Mouse (Mus musculus) fibroblast of lung, adult 2 months (primary cell): ENCODE measurements around the gene Ndc1.

Source experiments
- DNase-seq: peaks from one replicate; pipeline ENCODE4 v3.0.0-alpha.2; 2011; ENCODE audit warnings: low read depth

Gene Ndc1

GRCm38 (mm10) chr4:107442891-107443483 is 75.4 kb downstream of the Ndc1 start:
- no peak for DNase-seq

GRCm38 (mm10) chr4:107443621-107444020 is 76.0 kb downstream of the Ndc1 start:
- no peak for DNase-seq

GRCm38 (mm10) chr4:107448481-107448880 is 80.9 kb downstream of the Ndc1 start:
- DNase-seq, result no peak

GRCm38 (mm10) chr4:107449519-107449918 is 81.9 kb downstream of the Ndc1 start:
- no peak for DNase-seq

- DNase-seq, result no peak
These were observed 84.9 kb downstream of the Ndc1 start for GRCm38 (mm10) chr4:107452266-107453015.

- DNase-seq, result peak; percentile 73
These were observed 85.8 kb downstream of the Ndc1 start for GRCm38 (mm10) chr4:107453141-107453984.

GRCm38 (mm10) chr4:107457602-107458001 is 90.0 kb downstream of the Ndc1 start:
- peak; percentile 92 for DNase-seq

GRCm38 (mm10) chr4:107458907-107459306 is 91.3 kb downstream of the Ndc1 start:
- no peak for DNase-seq

GRCm38 (mm10) chr4:107459461-107459860 is 91.9 kb downstream of the Ndc1 start:
- no peak for DNase-seq

GRCm38 (mm10) chr4:107460468-107460867 is 92.9 kb downstream of the Ndc1 start:
- no peak for DNase-seq
